Mouse (Mus musculus): ENCODE results near the gene Gm10401.

The Gm10401 gene

DNA sequence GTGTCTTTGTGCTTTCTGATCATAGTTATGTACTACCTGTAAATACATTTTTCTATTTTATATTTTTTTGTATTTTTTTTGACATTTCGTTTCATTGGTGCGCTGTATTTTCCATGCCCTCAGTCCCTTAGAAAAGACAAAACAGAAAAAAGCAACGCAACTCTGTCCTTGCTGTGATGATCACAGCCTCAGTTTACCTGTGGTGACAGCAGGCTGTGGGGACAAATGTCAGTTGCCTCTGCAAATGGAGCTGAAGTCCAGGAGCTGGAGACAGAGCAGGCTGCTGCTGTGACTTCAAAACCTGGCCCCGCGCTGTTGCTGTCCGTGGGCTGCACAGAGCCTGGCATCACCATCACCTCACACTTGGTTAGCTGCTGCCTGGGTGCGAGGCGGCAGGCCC is at the start of gene Gm10401:
TSS of gene Gm10401 (minus strand) at position 101 of the 400 bp plus-strand sequence.
- no peak for DNase-seq (ENCODE audit: low spot score)

DNA sequence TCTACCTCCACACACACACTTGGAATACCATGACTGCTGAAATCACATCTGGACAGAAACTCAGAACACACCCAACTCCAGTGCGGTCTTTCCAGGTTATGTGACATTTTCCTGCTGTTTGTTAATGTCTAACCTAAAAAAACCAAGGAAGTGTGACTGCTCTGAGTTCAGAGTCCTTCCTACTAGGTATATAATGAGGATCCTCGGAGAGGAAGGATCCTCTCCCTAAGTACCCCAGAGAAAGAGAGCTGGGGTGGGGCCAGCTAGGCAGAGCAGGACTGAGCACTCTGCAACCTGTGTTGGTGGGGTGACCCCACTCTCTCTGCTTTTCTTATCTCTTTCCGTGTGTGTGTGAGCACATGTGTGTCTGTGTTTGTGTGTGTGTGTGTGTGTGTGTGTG is 49.3 kb upstream of the Gm10401 start:
- no peak for DNase-seq (ENCODE audit: low spot score)

DNA sequence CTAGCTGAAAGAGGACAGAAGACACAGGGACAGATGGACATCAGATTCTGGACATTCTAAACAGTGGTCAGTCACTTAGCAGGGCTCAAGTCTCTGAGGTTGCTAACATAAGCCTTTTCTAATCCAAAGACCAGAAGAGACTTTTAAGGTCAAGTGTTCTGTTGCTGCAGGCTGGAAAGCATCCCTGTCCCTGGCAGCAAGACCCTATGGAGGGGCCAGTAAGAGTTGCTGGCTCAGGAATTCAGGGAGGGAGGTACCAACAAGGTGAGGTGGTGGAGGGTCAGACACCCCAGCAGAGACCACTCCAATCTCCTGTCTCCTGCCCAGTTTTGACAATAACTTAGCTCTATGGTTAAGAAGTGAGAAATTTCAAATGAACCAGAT is 48.6 kb upstream of the Gm10401 start:
- DNase-seq (ENCODE audit: low spot score) = no peak

DNA sequence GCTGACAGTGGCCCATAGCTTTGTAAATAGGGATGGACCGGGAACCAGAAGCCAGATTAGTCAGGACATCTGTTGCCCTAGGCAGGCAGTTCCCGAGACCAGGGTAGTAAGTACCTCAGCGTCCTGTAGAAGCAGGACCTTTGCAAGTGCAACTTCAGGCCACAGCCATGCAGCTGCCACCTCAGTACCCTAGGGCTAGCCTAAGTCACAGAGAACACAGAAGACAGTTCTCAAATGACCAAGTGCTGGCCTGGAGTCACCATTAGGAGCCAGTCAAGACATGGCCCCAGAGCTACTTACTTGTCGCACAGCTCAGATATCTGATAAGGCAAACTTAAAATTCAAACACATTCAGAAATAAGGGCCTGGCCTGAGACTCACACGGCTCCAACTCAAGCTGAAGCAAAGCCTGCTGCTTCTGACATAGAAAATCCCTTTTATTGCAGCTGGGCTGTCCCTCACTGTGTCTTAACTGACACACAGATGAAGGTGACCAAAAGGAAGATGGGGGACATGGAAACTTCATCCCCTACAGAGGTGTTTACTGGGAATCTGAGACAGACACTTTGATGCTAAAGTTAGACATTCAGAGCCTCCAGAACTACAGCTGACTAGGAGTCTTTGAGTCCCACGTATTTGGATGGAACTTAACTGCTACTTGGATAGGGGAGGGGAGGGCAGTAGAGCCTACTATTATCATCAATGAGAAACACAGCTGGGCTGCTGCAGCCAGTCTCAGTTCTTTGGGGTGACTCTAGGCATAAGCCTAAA is 48.1 kb upstream of the Gm10401 start:
- no peak for DNase-seq (ENCODE audit: low spot score)

DNA sequence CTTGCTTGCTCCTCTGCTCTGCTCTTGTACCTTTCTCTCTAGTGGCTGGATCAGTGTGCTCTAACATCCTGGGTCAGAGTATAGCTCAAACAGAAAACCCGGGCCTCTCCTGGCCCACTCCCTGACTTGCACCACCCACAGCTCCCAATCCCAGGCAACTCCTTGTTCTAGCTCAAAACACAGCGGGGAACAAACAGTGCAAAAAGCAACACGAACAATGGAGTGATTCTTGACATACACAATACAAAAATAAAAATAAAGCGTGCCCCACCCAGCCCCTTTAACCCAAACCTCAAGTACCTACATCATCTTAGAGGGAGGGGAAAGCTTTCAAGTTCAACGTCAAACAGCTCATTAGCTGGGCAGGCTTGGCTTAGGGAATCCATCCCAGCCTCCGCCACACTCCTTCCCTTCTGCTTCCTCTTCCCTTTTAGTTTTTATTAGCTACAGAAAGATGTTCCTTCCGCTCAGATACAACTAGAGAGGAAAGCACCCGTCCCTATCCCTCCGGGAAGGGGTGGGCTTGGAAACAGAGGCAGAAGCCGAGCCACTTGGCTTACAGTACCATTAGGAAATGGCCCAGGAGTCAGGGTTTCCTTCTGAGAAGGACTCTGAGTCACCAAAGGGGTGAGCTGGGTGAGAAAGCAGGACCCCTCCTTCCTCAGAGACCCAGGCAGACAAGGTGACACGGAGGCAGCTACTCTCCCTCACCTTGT is 47.3 kb upstream of the Gm10401 start:
- DNase-seq (ENCODE audit: low spot score) = no peak

DNA sequence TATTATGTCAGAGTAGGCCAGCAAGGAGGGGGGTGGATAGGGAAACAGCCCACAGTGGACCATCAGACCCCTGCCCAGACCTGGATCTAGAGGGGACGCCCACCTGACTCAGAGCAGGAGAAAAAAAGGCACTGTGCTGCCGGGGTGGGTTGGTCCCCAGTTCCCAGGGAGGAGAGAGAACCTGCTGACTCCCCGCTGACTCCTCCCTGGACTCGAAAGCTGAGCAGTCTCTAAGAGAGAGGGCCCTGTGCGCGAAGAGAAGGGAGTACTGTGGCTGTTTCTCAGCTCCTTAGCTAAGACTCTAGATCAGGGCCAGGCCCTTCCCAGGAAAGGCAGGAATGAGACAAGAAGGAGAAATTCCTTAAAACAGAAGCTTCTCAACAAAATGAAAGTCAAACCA is 46.4 kb upstream of the Gm10401 start:
- DNase-seq (ENCODE audit: low spot score) = no peak

DNA sequence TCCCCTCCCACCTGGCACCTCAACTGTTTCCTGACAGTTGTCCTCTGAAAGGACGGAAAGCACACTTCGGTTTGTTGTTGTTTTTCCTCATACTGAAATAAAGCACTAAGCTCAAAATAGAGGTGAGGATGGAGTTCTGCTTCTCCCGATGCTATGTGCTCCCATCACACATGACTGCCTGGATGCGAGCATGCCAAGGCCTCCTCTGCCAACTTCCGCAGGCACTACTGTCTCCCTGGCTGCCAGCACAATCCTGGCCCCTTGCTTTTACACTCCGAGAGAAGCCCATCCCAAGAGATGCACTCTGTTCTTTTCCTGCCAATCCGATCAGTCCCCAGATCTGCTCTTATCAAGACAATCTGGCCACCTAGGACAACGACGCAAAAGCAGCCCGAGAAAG is 45.5 kb upstream of the Gm10401 start:
- DNase-seq (ENCODE audit: low spot score) = no peak

DNA sequence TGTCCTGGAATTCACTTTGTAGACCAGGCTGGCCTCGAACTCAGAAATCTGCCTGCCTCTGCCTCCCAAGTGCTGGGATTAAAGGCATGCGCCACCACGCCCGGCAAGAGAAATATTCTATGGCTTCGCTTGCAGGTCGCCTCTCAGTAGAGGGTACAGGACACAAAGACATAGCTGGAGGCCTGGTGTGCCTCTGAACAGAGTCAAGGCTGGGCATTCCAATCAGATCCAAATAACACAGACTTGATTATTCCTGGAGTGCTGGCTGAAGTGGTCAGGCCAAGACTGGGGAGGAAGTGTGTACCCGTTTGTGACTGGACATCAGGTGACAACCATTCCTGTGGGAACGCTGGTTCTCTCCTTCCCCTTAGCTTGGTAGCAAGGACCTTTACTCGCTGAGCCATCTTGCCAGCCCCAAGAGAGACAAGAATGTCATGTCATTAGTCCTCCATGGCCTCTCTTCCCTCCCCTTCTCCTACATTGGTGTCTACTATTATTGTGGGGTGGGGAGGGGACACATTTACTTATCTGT is 44.1 kb upstream of the Gm10401 start:
- DNase-seq (ENCODE audit: low spot score) = no peak

DNA sequence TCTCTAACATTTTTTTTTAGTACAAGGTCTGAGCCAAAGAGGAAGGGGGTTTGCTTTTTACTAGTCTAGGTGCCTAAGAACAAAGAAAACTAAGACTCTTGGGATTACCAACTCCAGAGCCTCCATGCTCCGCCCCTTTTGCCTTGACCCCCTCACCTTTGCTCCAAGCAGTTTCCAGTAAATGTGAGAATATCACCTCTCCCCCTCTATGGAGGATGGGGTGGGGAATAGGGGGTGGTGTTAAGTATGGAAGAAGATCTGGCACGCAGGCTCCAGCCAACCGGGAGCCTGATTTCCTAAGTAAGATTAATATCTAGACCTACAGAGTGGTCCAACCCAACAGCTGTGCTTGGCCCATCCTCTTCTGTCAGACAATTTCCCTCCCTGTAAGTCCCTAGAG is 42.6 kb upstream of the Gm10401 start:
- DNase-seq (ENCODE audit: low spot score) = no peak

DNA sequence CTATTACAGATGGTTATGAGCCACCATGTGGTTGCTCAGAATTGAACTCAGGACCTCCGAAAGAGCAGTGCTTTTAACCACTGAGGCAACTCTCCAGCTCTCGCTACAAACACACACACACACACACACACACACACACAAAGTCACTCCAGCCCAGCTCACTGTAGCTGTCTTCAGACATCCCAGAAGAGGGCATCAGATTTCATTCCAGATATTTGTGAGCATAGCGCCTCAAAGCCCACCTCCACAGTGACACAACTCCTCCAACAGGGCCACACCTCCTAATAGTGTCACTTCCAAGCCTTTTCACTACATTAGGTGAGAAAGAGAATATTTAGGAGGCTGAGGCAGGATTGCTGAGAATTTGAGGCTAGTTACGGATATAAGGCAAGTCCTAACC is 41.0 kb upstream of the Gm10401 start:
- DNase-seq (ENCODE audit: low spot score) = no peak

DNA sequence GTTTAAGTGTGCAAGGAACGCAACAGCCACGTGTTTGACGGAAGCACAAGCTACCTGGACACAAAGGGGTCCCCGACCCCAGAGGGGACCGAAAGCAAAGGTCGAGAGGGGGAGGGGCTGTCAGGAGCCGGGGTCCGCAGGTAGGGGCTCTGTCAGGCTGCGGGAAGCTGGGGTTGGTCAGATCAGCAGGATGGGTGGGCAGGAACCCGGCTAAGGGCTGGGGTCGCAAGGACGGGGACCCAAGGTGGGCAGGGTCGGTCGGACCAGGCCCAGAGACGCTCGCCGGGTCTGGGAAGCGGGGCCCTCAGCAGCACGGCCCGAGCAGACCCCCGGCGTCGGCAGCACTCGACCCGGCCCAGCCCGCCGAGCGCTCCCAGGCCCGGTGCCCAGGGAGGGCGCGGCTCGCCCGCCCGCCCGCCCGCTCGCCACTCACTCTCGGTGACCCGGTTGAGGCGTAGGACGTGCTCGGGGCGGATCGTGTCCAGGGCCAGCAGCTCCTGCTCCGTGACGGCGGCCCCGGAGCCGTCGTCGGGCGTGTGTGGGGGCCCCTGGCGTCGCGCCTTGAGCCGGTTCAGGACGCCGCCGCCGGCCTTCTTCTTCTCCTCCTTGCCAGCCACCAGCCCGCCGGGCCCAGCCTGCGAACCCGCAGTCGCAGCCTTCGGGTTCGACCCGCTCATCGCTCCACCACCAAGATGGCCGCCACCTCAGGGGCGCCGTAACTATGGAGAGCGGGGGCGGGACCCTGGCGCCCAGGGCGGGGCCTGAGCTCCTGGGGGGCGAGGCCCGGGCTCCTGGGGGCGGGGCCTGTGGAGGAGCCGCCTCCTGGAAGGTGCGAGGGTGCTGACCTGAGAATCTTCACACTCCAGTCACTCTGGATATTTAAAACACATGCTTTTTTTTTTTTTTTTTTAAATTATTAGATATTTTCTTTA is 36.4 kb upstream of the Gm10401 start, which contains the start of gene Unc119b:
TSS of gene Unc119b (minus strand) at position 742 of the 932 bp plus-strand sequence.
- DNase-seq (ENCODE audit: low spot score) = peak; percentile 93

DNA sequence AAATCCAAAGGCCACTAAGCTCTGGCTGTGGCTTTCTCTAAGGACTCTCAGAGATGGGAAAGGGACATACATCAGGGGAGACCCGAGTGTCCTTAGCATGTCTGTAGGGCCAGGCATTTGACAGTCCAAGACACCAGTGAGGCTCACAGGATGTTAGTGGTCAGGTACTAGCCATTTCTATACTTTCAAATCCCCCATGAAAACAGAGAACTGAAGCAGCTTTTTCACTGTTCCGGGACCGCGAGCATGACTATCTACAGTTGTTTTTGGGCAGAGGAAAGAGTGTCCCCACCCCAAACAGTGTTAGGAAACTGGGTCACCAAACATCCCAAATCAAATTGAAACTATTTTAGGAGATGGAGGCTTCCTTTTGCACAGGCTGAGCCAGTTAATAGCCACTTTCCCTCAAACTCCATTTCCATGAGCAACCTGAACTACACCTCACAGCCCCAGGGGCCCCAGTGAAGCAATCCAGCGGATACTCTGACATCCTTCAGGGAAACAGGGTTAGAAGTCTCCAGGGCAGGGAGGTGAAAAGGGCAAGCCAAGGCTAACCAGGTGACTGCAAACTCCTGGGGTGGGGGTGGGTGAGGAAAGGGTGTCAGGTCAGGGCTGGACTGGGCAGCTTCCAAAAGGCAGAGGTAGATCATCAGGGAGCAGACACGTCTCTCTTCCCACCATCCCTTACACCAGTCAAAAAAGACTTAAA is 35.4 kb upstream of the Gm10401 start:
- DNase-seq (ENCODE audit: low spot score) = no peak

DNA sequence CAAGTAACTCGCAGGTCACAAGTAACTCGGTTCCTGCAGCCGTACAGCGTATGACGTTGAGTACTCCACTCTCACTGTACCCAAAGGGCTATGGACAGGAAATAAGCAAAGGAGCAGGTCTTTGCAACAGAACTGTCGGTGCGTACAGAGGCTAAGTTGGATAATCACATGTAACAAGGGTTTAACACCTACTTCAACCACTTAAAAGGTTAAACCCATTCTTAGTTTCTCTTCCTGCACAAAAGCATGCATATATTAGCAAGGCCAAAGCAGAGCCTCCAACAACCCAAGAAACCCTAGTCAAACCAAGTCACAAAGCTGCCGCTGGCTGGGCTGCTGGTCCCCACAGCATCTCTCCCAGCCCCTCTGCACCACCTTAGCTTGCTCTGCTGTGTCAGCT is 34.4 kb upstream of the Gm10401 start:
- DNase-seq (ENCODE audit: low spot score) = no peak

DNA sequence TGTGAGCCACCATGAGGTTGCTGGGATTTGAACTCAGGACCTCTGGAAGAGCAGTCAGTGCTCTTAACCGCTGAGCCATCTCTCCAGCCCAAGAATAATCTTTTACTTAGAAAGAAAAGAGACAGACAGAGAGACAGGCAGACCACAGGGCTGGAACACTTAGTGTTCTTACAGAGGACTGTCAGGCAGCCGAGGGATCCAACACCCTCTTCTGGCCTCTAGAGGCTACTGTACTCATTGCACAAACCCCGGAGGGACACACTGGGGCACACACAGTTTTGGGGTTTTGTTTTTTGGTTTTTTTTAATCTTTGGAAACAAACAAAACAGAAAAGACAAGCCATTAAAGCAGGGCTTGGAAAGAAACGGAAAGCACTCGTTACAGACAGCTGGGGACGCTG is 31.2 kb upstream of the Gm10401 start:
- DNase-seq (ENCODE audit: low spot score) = no peak

DNA sequence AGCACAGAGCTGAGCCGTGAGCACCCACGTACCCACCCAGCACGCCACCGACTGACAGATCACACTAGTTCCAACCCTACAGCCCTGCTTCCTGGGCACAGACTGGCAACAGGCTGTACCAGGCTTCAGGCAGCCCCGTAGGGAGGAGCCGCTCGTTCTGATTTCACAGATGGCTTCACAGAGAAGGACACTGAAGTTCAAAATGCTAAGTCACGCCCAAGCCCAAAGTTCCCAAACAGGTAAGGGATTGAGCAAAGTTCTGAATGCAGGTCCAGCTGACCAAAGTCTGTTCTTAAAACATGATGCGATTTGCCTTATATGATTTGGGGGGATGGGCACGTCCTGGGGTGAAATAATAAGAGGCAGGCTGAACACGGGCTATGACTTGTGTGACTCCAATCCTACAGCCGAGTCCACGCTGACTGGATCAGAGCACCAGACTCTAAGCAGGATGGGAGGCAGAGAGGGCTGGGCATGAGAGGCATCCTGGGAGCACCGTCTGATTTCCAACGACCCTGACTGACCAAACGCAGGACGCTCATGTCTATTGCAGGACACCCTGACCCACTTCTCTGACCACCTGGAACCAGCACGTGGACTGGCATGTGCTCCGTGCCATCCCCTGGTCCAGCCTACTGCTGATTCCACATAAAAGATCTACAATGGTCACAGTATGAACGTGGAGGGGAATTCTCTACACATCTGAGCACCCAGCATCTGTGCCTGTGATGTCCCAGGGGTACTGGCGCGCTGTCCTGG is 29.5 kb upstream of the Gm10401 start:
- no peak for DNase-seq (ENCODE audit: low spot score)

DNA sequence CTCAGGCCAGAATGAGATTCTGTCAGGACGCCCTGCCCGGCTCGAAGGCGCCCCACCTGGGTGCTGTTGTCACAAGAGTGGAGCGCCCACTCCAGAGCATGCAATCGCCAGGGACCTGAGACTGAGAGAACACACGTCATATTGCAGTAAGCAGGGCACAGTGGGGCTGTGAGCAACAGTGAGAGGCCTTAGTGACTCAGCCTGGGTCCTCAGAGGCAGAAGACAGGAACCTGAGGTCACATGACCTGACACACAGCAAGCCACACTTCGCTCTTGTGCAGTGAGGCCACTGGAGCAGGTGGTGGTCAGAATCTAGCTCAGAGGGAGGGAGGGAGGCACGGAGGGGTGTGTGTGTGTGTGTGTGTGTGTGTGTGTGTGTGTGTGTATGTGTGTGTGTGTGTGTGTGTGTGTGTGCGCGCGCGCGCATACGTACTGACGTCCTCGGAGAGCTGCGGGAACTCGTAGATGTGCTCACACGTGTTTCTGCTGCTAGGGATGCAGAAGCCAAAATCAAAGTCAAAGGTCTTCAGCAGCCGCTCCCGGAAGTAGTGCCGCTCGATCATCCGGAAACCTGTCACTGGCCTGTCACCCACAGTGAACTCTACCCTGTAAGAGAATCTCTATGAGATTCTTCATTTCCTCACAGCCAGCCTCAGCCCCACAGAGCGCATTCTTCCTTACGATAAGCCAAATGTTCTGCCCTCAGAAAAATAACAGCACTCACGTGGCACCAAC is 28.6 kb upstream of the Gm10401 start:
- no peak for DNase-seq (ENCODE audit: low spot score)

DNA sequence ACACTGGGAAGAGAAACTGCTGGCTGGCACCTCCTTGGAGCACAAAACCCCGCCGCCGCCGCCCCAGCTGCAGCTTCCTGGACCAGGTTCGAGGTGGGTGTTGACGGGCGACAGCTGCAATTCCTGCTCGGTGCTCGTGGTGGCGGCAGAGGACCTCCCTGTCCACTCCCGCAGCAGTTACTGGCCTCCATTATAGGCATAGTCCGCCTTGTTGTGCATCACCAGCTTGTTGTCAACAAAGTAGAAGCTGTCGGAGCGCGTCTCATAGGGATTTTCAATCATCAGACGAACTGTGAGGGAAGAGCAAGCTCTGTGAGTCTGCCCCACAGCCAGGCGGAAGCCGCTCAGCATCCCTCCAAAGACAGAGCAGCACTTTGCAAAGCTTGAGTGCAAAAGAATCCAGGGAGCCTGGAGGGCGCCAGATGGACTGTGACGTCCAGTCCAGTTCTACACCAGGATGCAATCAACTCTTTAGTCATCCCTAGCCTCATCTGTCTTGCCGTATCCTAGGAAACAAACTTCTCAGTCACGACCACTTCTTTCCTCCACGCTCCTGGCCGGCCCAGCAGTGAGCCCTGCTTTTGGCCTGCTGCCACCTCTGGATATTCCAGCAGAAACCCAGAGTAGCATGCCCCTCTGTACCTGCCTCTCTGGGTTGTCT is 27.2 kb upstream of the Gm10401 start:
- DNase-seq (ENCODE audit: low spot score) = peak; percentile 71

DNA sequence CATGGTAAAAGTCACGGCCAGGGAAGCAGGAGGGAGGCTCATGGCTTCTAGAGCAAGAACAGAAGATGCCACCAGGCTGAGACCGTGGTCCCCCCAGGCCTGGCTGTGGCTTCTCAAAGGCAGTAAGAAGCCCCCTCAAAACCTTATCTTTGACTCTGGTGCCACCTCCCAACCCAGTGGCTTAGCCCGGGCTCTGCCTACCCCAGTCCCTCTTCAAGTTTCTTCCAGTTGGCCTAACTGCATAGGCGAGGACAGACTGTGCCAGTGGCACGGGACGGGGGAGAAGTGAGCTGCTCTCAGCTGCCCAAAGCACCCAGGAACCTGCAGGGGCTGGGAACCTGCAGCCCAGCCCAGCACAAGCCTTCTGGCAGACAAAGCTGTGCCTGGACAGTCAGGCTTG is 26.6 kb upstream of the Gm10401 start:
- no peak for DNase-seq (ENCODE audit: low spot score)

DNA sequence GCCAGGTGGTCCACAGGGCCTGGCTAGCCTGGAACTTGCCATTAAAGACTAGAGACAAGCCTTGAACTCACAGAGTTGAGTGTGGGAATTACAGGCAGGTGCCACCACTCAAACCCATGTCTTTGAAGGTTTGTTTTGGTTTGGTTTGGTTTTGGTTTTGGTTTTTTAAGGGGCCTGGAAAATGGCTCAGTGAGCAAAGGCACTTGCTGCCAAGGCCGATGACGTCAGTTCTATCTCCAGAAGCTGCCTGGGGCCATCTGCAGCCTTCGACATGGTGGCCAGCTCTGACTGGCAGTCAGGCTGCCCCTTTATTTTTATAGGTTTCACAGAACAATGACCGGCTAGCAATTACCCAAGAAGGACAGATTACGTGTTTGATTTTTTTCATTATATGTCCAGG is 22.9 kb upstream of the Gm10401 start:
- no peak for DNase-seq (ENCODE audit: low spot score)

Data from adipocyte (in vitro differentiated cells).